Mouse (Mus musculus): ENCODE data around the gene Fam196b. TPM values are rescaled to one million over a fixed set of nuclear protein-coding genes. Genes with fewer than 3 reads are reported as not detected.

The Fam196b gene
- total RNA-seq, 2 experiments from 2014 or later: 0.07 to 0.11 TPM

GRCm38 (mm10) chr11:34406309-34406708 is 91.7 kb downstream of the Fam196b start:
- DNase-seq: no peak

- DNase-seq: no peak
Observed at GRCm38 (mm10) chr11:34406850-34407249, 92.2 kb downstream of the Fam196b start.

GRCm38 (mm10) chr11:34415884-34416618 is 101.4 kb downstream of the Fam196b start:
- DNase-seq: no peak

- DNase-seq: no peak
Observed at GRCm38 (mm10) chr11:34416619-34416979, 102.0 kb downstream of the Fam196b start.

- no peak for DNase-seq
Observed at GRCm38 (mm10) chr11:34421061-34421460, 106.4 kb downstream of the Fam196b start.

- no peak for DNase-seq
Observed at GRCm38 (mm10) chr11:34424546-34424945, 109.9 kb downstream of the Fam196b start.

GRCm38 (mm10) chr11:34427212-34427611 is 112.6 kb downstream of the Fam196b start:
- no peak for DNase-seq

- no peak for DNase-seq
Observed at GRCm38 (mm10) chr11:34430940-34431339, 116.3 kb downstream of the Fam196b start.

- DNase-seq: no peak
Observed at GRCm38 (mm10) chr11:34431371-34431770, 116.7 kb downstream of the Fam196b start.

GRCm38 (mm10) chr11:34431978-34432377 is 117.4 kb downstream of the Fam196b start:
- DNase-seq: no peak

GRCm38 (mm10) chr11:34437446-34437845 is 122.8 kb downstream of the Fam196b start:
- no peak for DNase-seq

GRCm38 (mm10) chr11:34438429-34438828 is 123.8 kb downstream of the Fam196b start:
- DNase-seq: no peak

GRCm38 (mm10) chr11:34447891-34448290 is 133.3 kb downstream of the Fam196b start:
- DNase-seq: peak; percentile 6

GRCm38 (mm10) chr11:34449944-34450343 is 135.3 kb downstream of the Fam196b start:
- DNase-seq: no peak

- DNase-seq: no peak
Observed at GRCm38 (mm10) chr11:34467056-34467455, 152.4 kb downstream of the Fam196b start.

GRCm38 (mm10) chr11:34468571-34468970 is 153.9 kb downstream of the Fam196b start:
- no peak for DNase-seq

- DNase-seq: no peak
Observed at GRCm38 (mm10) chr11:34469792-34470191, 155.2 kb downstream of the Fam196b start.

Other genes with a start within 250 kb of the Fam196b start
- not detected for gene 4930469K13Rik, start 216.3 kb upstream of the Fam196b start, total RNA-seq (2021)
- gene Foxi1, start 106.7 kb upstream of the Fam196b start, total RNA-seq (2021): not detected

Data from gastrocnemius, postnatal 10 days (tissue).